Mouse (Mus musculus) liver, embryonic 15.5 days (tissue): ENCODE data around the gene Dapk2. TPM values are rescaled to one million over a fixed set of nuclear protein-coding genes. Genes with fewer than 3 reads are reported as not detected.

Source experiments
- ATAC-seq: fragments of 200-750 bp; cut with Nextera tagmentation; 2 replicates; pipeline ENCODE4 v1.8.0; 2017; ENCODE audit warnings: moderate number of reproducible peaks, mild to moderate bottlenecking, moderate library complexity; ENCODE audit not compliant: insufficient read depth
- H3K27ac ChIP-seq: fragments of 300-500 bp; sonication (generic); replicated peaks from 2 replicates; pipeline ENCODE4 v1.5.1; 2015; ENCODE audit warnings: mild to moderate bottlenecking, inconsistent platforms
- H3K27me3 ChIP-seq: fragments of 300-500 bp; sonication (generic); 2 replicates; pipeline ENCODE4 v1.6.1; 2015; ENCODE audit warnings: mild to moderate bottlenecking, inconsistent platforms
- H3K36me3 ChIP-seq: fragments of 300-500 bp; sonication (generic); replicated peaks from 2 replicates; pipeline ENCODE4 v1.6.1; 2015; ENCODE audit warnings: moderate library complexity, mild to moderate bottlenecking, inconsistent platforms
- H3K4me1 ChIP-seq: fragments of 300-500 bp; sonication (generic); replicated peaks from 2 replicates; pipeline ENCODE4 v1.6.1; 2015; ENCODE audit warnings: inconsistent platforms
- H3K4me2 ChIP-seq: fragments of 300-500 bp; sonication (generic); 2 replicates; pipeline ENCODE4 v1.6.1; 2015; ENCODE audit warnings: moderate library complexity, mild to moderate bottlenecking, inconsistent platforms
- H3K4me3 ChIP-seq: fragments of 300-500 bp; sonication (generic); replicated peaks from 2 replicates; pipeline ENCODE4 v1.5.1; 2015; ENCODE audit warnings: mild to moderate bottlenecking, inconsistent platforms
- H3K9ac ChIP-seq: fragments of 300-500 bp; sonication (generic); 2 replicates; pipeline ENCODE4 v1.6.1; 2015; ENCODE audit warnings: moderate library complexity, mild to moderate bottlenecking, inconsistent platforms
- H3K9me3 ChIP-seq: fragments of 300-500 bp; sonication (generic); replicated peaks from 2 replicates; pipeline ENCODE4 v1.6.1; 2016; ENCODE audit warnings: inconsistent platforms
- WGBS: fragments of 180-500 bp; shearing (Covaris S2); methylation state at CpG from one replicate; pipeline ENCODE4 v1.1.7; 2015; ENCODE audit warnings: mixed read lengths; ENCODE audit not compliant: insufficient replicate concordance; 5-methylcytosine and 5-hydroxymethylcytosine counted together
- polyA plus RNA-seq: library from polyadenylated mRNA; unstranded; fragments of >200 nt; fragmentation: Nextera tagmentation; extraction: Ambion mirVana; gene quantifications from 2 replicates; pipeline ENCODE4 v1.2.1, GENCODE M21; 2015

The Dapk2 gene
- polyA plus RNA-seq = 31.9 and 33.9 TPM in 2 replicates

DNA sequence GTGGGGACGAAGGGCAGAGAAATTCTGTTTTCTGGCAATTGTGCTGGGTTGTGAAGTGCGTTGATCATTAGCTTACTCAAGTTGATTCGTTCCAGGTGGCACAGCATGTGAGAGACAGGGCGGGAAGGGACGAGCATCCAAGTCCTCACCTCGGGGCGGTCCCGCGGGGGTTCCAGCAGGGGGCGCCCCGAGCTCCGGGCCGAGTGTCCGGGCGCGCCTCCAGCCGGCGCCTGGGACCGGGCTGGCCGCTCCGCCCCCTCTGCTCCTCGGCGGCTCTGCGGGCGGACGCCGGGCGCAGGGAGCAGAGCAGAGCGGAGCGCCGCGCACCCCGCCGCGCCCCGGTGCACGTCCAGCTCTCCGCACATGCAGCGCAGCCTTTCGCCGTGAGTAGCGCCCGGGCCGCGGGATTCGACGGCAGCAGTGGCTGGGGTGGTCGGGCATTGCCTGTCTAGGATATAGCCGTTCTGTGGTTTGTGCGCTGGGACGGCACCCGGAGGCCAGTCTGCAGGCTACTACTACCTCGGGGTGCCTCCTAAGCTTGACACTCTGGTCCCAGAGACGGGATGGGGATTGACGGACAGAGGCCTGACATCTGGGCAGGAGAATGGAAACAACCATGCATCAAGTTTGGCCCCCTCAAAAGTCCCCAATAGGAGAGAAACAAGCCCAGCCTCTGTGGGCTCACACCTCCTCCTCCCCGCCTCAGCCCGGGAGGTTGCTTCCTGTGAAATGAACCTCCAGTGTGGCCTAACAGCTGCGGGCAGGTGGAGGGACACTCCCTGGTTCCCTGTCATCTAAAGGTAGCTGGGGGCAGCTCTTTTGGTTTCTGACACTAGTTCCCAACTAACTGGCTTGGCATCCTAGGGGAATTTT lies at the start of gene Dapk2:
Dapk2 (plus strand) TSS at position 266 of the 873 bp plus-strand sequence.
- peak; percentile 94 for ATAC-seq
- Histone ChIP-seq H3K27ac (peak within 1 kb of the TSS; percentile 86), H3K4me2 (peak within 1 kb of the TSS; percentile 84), H3K4me3 (peak within 1 kb of the TSS; percentile 72), H3K4me1 (peaks cover 58% of the 10 kb centered on the region), H3K27me3 (peaks cover 18% of the 10 kb centered on the region), H3K9me3 (no peaks in the 10 kb centered on the region), H3K36me3 (0 out of 2 replicates have a peak, but pooled peaks cover 3% of the 10 kb centered on the region), H3K9ac (peak within 1 kb of the TSS; percentile 76)
- WGBS = under 1% methylated on average over 58 of the region's 58 CpGs

DNA sequence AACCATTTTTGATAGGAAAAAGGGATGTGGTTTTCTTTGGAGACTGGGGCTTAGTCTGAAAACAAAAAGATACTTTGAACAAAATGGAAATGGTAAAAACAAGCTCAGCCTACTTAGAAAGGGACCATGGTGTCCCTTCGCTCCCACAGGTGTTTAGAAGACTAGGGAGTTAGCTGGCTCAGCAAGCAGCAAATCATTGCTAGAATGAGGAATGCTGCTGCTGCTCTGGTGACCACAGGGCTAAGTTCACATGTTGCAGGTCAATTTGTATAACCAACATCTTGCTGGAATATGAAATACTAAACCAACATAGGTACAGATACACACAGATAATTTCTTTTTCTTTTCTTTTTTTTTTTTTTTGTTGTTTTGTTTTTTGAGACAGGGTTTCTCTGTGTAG lies 48.4 kb upstream of the Dapk2 start:
- no peak overlapping the region for H3K4me3 ChIP-seq
- H3K27me3 ChIP-seq = no peaks in the 10 kb centered on the region
- WGBS = 77% methylated on average over 1 of the region's 1 CpGs
- H3K9ac ChIP-seq = no peak overlapping the region
- peaks cover 11% of the 10 kb centered on the region for H3K4me1 ChIP-seq
- H3K4me2 ChIP-seq = no peak overlapping the region
- no peak for ATAC-seq
- H3K36me3 ChIP-seq = peaks cover 64% of the 10 kb centered on the region
- H3K9me3 ChIP-seq = no peaks in the 10 kb centered on the region
- no peak overlapping the region for H3K27ac ChIP-seq

DNA sequence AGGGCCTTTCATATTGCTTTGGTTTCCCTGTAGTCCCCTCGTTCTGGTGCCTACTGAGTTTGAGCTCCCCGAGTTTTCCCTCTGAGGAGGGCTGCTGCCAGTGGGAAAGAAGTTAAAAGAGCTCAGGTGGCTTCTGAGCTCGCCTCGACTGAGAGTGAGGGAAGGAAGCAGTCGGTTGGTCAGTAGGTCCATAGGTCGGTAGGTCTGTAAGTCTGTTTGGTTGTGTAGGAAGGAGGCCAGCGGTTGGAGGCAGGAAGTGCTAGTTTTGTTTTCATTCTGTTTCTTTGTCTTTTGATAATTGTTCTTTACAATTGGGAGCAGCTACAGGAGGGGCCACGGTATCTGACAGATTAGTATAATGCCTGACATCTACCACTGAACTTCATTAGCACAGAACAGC lies 47.9 kb upstream of the Dapk2 start:
- ATAC-seq = no peak
- H3K4me1 ChIP-seq = peaks cover 8% of the 10 kb centered on the region; the same call in 1 of the 2 replicates
- no peak overlapping the region for H3K4me3 ChIP-seq
- no peak overlapping the region; the same call in 1 of the 2 replicates for H3K27ac ChIP-seq
- peaks cover 60% of the 10 kb centered on the region for H3K36me3 ChIP-seq
- no peaks in the 10 kb centered on the region for H3K9me3 ChIP-seq
- 41% methylated on average over 8 of the region's 8 CpGs for WGBS
- H3K9ac ChIP-seq = no peak overlapping the region
- H3K4me2 ChIP-seq = no peak overlapping the region
- no peaks in the 10 kb centered on the region for H3K27me3 ChIP-seq

DNA sequence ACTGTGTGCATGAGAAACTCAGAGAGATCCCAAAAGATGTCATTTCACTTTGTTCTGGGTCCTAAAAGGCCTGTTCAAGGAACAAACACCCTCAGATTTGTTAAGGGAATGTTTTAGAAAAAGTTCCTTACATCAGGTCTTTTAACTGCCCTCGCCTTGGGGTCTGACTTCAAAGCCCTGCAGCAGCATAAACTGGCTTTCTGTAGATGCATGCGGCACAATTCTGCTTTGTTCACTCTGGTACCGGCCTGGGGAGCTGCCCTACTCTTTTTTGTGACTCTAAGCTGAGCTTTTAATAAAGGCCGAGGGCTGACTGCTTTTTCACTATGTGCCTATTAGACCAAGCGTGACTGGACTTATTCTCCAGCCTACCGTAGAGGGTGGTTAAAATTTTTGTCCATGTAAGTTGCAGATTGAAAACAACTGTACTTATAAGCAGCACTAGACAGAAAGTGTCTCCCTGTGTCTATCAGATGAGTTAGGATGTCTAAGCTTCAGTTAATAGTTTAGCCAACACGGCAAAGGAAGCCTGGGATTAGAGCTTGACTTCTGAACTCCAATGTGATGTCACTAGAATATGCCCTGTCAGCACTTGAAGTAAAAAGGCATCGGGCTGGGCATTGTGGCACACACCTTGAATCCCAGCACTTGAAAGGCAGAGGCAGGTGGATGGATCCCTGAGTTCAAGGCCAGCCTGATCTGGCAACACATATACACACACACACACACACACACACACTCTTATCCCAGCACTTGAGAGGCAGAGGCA lies 47.2 kb upstream of the Dapk2 start:
- Histone ChIP-seq H3K4me2 (no peak overlapping the region), H3K27me3 (no peaks in the 10 kb centered on the region), H3K9ac (no peak overlapping the region), H3K36me3 (peaks cover 59% of the 10 kb centered on the region), H3K4me1 (peaks cover 8% of the 10 kb centered on the region; the same call in 1 of the 2 replicates), H3K9me3 (no peaks in the 10 kb centered on the region), H3K4me3 (no peak overlapping the region), H3K27ac (no peak overlapping the region)
- WGBS = 79% methylated on average over 8 of the region's 8 CpGs
- ATAC-seq = no peak

DNA sequence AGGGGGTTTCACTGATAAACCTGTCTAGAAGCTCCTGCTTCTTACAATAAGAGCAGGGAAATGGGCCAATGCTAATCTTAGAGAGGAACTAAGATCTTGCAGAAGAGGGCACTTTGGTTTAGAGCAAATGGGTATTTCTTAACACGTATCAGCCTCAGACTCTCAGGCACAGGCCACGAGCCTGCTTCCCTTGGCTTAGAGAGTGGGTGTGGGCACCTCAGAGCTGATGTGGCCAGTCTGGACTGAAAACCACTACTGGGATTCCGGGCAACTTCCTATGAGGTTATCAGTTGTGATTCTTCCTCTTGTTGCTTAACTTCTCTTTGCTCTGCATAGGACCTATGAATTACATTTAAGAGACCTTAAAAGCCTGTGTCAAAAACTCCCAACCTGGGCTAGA lies 43.7 kb upstream of the Dapk2 start:
- Histone ChIP-seq H3K36me3 (peaks cover 41% of the 10 kb centered on the region), H3K4me2 (no peak overlapping the region), H3K4me3 (no peak overlapping the region), H3K27ac (no peak overlapping the region), H3K4me1 (peaks cover 34% of the 10 kb centered on the region), H3K9me3 (no peaks in the 10 kb centered on the region), H3K27me3 (no peaks in the 10 kb centered on the region), H3K9ac (no peak overlapping the region)
- no peak for ATAC-seq
- 48% methylated on average over 3 of the region's 3 CpGs for WGBS

DNA sequence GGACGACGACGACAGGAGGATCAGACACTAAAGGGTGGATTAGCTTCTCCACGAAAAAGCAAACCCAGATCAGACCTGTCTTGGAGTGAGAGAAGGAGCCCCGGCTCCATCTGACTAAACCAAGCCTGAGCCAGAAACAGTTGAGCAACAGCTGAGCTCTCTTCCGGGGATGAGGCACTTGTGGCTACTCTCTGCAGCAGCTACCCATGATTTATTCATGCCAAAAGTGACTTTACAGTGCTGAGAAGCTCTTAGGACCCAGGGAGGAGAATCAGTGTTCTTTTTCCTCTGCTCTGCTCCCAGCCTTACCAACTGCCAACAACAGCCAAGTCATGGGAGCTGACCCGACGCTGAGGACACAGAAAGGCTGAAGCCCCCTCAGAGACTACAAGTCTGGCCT lies 41.1 kb upstream of the Dapk2 start:
- Histone ChIP-seq H3K36me3 (peaks cover 33% of the 10 kb centered on the region), H3K4me3 (no peak overlapping the region), H3K27me3 (no peaks in the 10 kb centered on the region), H3K9me3 (no peaks in the 10 kb centered on the region), H3K27ac (peak overlapping the region; percentile 6; the same call in 1 of the 2 replicates), H3K4me2 (no peak overlapping the region), H3K9ac (no peak overlapping the region), H3K4me1 (peaks cover 49% of the 10 kb centered on the region)
- no peak for ATAC-seq
- 64% methylated on average over 8 of the region's 8 CpGs for WGBS

DNA sequence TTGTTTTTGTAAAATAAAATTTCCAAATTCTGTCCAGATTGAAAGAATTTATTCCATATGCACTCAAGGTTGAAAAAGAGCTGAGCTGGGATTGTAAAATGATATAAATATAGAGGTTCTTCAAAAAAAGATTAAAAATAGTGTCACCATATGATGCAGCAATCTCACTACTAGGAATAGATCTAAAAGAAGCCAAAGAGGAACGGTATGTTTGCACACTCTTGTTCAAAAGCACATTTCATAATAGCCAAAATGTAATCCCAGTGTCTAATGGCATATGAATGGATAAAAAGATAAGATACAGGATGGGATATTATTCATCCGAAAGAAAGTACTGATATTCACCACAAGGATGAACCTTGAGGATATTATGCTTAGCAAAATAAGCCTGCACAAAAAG lies 38.5 kb upstream of the Dapk2 start:
- Histone ChIP-seq H3K4me2 (no peak overlapping the region; the same call in 1 of the 2 replicates), H3K4me3 (no peak overlapping the region), H3K4me1 (peaks cover 63% of the 10 kb centered on the region), H3K36me3 (peaks cover 22% of the 10 kb centered on the region), H3K9ac (no peak overlapping the region), H3K27me3 (no peaks in the 10 kb centered on the region), H3K9me3 (no peaks in the 10 kb centered on the region), H3K27ac (peak overlapping the region; percentile 66)
- 71% methylated on average over 2 of the region's 2 CpGs for WGBS
- no peak for ATAC-seq

DNA sequence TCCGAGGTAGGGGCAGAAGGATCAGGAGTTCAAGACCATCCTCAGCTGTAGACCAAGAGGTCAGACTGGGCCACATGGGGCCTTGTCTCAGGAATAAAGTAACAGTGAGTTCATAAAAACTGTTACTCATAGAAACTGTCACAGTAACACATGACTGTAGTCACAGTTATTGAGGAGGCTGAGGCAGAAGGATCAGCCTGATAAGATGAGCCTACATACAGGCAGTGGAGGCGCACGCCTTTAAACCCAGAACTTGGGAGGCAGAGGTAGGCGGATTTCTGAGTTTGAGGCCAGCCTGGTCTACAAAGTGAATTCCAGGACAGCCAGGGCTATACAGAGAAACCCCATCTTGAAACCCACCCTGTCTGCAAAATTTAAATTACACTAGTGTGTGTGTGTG lies 37.9 kb upstream of the Dapk2 start:
- H3K9me3 ChIP-seq = no peaks in the 10 kb centered on the region
- H3K4me1 ChIP-seq = peaks cover 66% of the 10 kb centered on the region
- peak overlapping the region; percentile 34 for H3K4me2 ChIP-seq
- no peak overlapping the region for H3K9ac ChIP-seq
- peaks cover 21% of the 10 kb centered on the region for H3K36me3 ChIP-seq
- ATAC-seq = no peak
- WGBS = 42% methylated on average over 4 of the region's 4 CpGs
- no peak overlapping the region for H3K4me3 ChIP-seq
- no peaks in the 10 kb centered on the region for H3K27me3 ChIP-seq
- peak overlapping the region; percentile 66 for H3K27ac ChIP-seq

DNA sequence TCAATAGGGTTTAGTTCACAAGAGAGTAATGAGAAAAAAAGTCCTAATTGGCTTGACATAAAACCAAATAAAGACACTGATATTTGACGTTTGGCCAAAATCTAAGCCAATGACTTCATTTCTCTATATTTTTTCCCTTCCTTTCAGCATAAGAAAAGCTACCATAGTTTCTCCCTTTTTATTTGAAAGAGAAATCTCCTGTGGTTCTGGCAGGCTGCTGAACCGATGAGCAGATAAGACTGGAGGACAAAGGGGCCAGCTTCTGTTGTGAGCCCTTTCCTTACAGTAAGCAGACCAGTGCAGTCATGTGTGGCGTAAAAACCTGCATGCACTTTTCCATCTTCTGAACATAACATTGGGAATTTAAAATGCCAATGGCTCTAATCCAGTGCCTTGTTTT lies 37.1 kb upstream of the Dapk2 start:
- 40% methylated on average over 3 of the region's 3 CpGs for WGBS
- H3K27me3 ChIP-seq = no peaks in the 10 kb centered on the region
- H3K36me3 ChIP-seq = peaks cover 15% of the 10 kb centered on the region; the same call in 1 of the 2 replicates
- H3K9me3 ChIP-seq = no peaks in the 10 kb centered on the region
- peak overlapping the region; percentile 66 for H3K27ac ChIP-seq
- H3K4me2 ChIP-seq = no peak overlapping the region
- no peak overlapping the region for H3K9ac ChIP-seq
- ATAC-seq = no peak
- peaks cover 74% of the 10 kb centered on the region for H3K4me1 ChIP-seq
- no peak overlapping the region for H3K4me3 ChIP-seq

DNA sequence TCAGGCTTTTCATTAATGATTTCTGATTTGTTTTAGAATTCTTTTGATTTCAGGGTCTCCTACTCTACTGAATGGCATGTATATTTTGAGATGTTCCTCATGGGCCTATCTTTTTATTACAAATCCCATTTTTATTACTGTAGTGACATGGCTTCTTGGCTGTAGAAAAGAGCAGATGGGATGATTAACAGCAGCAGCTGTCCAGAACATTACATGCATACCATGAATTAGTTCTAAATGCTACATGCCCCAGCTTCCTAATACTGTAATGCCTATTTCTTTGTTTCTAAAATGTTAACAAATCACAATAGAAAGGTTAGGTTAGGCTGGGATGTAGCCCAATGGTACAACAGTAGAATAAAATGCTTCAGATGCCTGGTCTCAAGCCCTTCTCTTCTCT lies 36.6 kb upstream of the Dapk2 start:
- no peak for ATAC-seq
- Histone ChIP-seq H3K4me2 (no peak overlapping the region), H3K27me3 (no peaks in the 10 kb centered on the region), H3K9ac (no peak overlapping the region), H3K36me3 (peaks cover 13% of the 10 kb centered on the region; the same call in 1 of the 2 replicates), H3K4me3 (no peak overlapping the region), H3K27ac (no peak overlapping the region), H3K4me1 (peaks cover 77% of the 10 kb centered on the region), H3K9me3 (no peaks in the 10 kb centered on the region)

DNA sequence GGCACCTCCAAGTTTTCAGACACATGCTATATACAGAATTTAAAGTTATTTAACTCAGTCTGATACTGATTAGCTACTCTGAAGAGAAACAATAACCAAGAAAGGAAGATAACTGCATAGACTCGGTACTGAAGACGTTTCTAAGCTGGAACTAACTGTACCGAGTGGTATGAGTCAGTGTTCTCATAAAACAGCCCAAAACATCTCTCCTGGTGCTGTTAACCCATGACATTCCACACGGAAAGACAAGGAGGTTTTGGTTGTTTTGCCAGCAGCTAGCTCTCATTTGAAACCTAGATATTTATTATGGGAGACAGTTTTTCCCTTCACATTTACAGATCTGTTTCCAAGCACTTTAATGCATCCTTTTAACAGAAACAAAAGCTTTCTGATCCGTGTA lies 34.4 kb upstream of the Dapk2 start:
- Histone ChIP-seq H3K4me2 (peak overlapping the region; percentile 90), H3K9me3 (no peaks in the 10 kb centered on the region), H3K36me3 (0 out of 2 replicates have a peak, but pooled peaks cover 4% of the 10 kb centered on the region), H3K27ac (peak overlapping the region; percentile 97), H3K9ac (peak overlapping the region; percentile 88), H3K4me1 (peaks cover 74% of the 10 kb centered on the region), H3K4me3 (peak overlapping the region; percentile 84), H3K27me3 (no peaks in the 10 kb centered on the region)
- no peak for ATAC-seq
- WGBS = 5% methylated on average over 5 of the region's 5 CpGs
